Mouse (Mus musculus): Measurements from ENCODE around the gene Kctd19. TPM values are rescaled to one million over a fixed set of nuclear protein-coding genes. Genes with fewer than 3 reads are reported as not detected.

Kctd19 gene
- not detected for total RNA-seq (2021)
- long read RNA-seq, experiment 1, partial matches to known transcripts, result 1 of 1 reads
- long read RNA-seq, experiment 1, other reads (novel, unspliced or antisense), result 0 of 1 reads
- long read RNA-seq, experiment 2, result 0 reads

GRCm38 (mm10) chr8:105413391-105413790, at the start of gene Kctd19, which contains the start of gene Lrrc36:
Gene Kctd19, minus strand, starts transcription at chr8:105413502.
Gene Lrrc36, plus strand, starts transcription at chr8:105413571.
- peak; percentile 68 to 74 for DNase-seq

- DNase-seq, result no peak
These were observed 47.9 kb upstream of the Kctd19 start for GRCm38 (mm10) chr8:105461085-105461803.

- no peak for DNase-seq
These were observed 41.9 kb upstream of the Kctd19 start for GRCm38 (mm10) chr8:105455218-105455617.

GRCm38 (mm10) chr8:105454088-105454487, 40.8 kb upstream of the Kctd19 start:
- peak in 1 of 2 experiments; percentile 20 for DNase-seq

- DNase-seq, result no peak
These were observed 40.0 kb upstream of the Kctd19 start for GRCm38 (mm10) chr8:105453296-105453695.

GRCm38 (mm10) chr8:105451903-105452603, 38.8 kb upstream of the Kctd19 start:
- peak in 1 of 2 experiments; percentile 19 for DNase-seq

GRCm38 (mm10) chr8:105450977-105451376, 37.7 kb upstream of the Kctd19 start:
- no peak for DNase-seq

- DNase-seq, result no peak
These were observed 35.3 kb upstream of the Kctd19 start for GRCm38 (mm10) chr8:105448596-105448995.

- DNase-seq, result no peak
These were observed 34.9 kb upstream of the Kctd19 start for GRCm38 (mm10) chr8:105448188-105448587.

- no peak for DNase-seq
These were observed 32.8 kb upstream of the Kctd19 start for GRCm38 (mm10) chr8:105446127-105446552.

- no peak for DNase-seq
These were observed 32.2 kb upstream of the Kctd19 start for GRCm38 (mm10) chr8:105445296-105446126.

GRCm38 (mm10) chr8:105442661-105443060, 29.4 kb upstream of the Kctd19 start:
- no peak for DNase-seq

- DNase-seq, result peak; percentile 36 to 52
These were observed 28.1 kb upstream of the Kctd19 start for GRCm38 (mm10) chr8:105441433-105441832.

GRCm38 (mm10) chr8:105438865-105439264, 25.6 kb upstream of the Kctd19 start:
- peak; percentile 30 to 49 for DNase-seq

- no peak for DNase-seq
These were observed 23.9 kb upstream of the Kctd19 start for GRCm38 (mm10) chr8:105437078-105437748.

- no peak for DNase-seq
These were observed 22.9 kb upstream of the Kctd19 start for GRCm38 (mm10) chr8:105436218-105436617.

- no peak for DNase-seq
These were observed 20.8 kb upstream of the Kctd19 start for GRCm38 (mm10) chr8:105434136-105434535.

GRCm38 (mm10) chr8:105433511-105433910, 20.2 kb upstream of the Kctd19 start:
- no peak for DNase-seq

GRCm38 (mm10) chr8:105433021-105433420, 19.7 kb upstream of the Kctd19 start:
- DNase-seq, result no peak

GRCm38 (mm10) chr8:105431743-105432515, 18.6 kb upstream of the Kctd19 start:
- no peak for DNase-seq

- DNase-seq, result no peak
These were observed 13.6 kb upstream of the Kctd19 start for GRCm38 (mm10) chr8:105426878-105427277.
